Mouse (Mus musculus) heart, embryonic 13.5 days (tissue): Measurements from ENCODE around the gene Gm29094. TPM values are rescaled to one million over a fixed set of nuclear protein-coding genes. Genes with fewer than 3 reads are reported as not detected.
"Not testable (repeated sequence)": the region's sequence is repeated elsewhere in the genome, so short reads cannot be mapped to it uniquely, and the experiment has no call there.

Experiments used
- ATAC-seq: fragments of 200-750 bp; cut with Nextera tagmentation; 2 replicates; pipeline ENCODE4 v1.8.0; 2017; ENCODE audit warnings: moderate TSS enrichment; ENCODE audit not compliant: insufficient number of reproducible peaks, low FRiP score, low TSS enrichment; ENCODE audit errors: extremely low read depth
- H3K27ac ChIP-seq: fragments of 300-500 bp; sonication (generic); replicated peaks from 2 replicates; pipeline ENCODE4 v1.5.1; 2015; ENCODE audit warnings: moderate library complexity, mild to moderate bottlenecking, inconsistent platforms
- H3K27me3 ChIP-seq: fragments of 300-500 bp; sonication (generic); replicated peaks from 2 replicates; pipeline ENCODE4 v1.6.1; 2015; ENCODE audit warnings: mild to moderate bottlenecking, inconsistent platforms
- H3K36me3 ChIP-seq: fragments of 300-500 bp; sonication (generic); 2 replicates; pipeline ENCODE4 v1.6.1; 2015; ENCODE audit warnings: mild to moderate bottlenecking, inconsistent platforms
- H3K4me1 ChIP-seq: fragments of 300-500 bp; sonication (generic); 2 replicates; pipeline ENCODE4 v1.6.1; 2015; ENCODE audit warnings: inconsistent platforms
- H3K4me2 ChIP-seq: fragments of 300-500 bp; sonication (generic); 2 replicates; pipeline ENCODE4 v1.6.1; 2015; ENCODE audit warnings: inconsistent platforms, mild to moderate bottlenecking, moderate library complexity
- H3K4me3 ChIP-seq: fragments of 300-500 bp; sonication (generic); 2 replicates; pipeline ENCODE4 v1.5.1; 2015; ENCODE audit warnings: moderate library complexity, mild to moderate bottlenecking, inconsistent platforms
- H3K9ac ChIP-seq: fragments of 300-500 bp; sonication (generic); 2 replicates; pipeline ENCODE4 v1.6.1; 2015; ENCODE audit warnings: inconsistent platforms, mild to moderate bottlenecking, moderate library complexity
- H3K9me3 ChIP-seq: fragments of 300-500 bp; sonication (generic); 2 replicates; pipeline ENCODE4 v1.6.1; 2016; ENCODE audit warnings: inconsistent platforms
- WGBS: fragments of 180-500 bp; shearing (Covaris S2); methylation state at CpG from one replicate; pipeline ENCODE4 v1.1.7; 2015; ENCODE audit warnings: mixed read lengths; 5-methylcytosine and 5-hydroxymethylcytosine counted together
- polyA plus RNA-seq: library from polyadenylated mRNA; unstranded; fragments of >200 nt; fragmentation: Nextera tagmentation; extraction: Ambion mirVana; gene quantifications from 2 replicates; pipeline ENCODE4 v1.2.1, GENCODE M21; 2015

The Gm29094 gene
- polyA plus RNA-seq = 0.24 TPM in 1 of 2 replicates, not detected in the other

DNA sequence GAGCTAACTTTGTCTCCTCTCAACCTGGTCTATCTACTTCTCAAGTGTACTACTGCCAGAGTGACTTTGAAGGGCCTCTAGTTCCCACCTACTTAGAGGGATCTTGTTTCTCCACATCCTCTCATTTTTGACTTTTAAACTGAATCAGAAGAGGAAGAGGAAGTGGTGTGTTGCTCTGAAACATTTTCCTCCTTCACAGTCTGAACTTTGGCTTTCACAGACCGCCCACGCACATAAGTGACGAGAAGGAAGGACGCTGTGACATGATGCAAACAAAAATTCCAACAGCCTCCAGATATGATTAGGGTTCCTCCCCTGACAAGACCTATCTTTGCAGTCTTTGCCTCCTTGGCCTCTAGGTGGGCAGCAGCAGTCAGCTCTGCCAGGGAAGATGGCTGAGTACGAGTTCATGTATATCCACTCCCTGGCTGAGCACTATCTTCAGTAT, at the start of gene Gm29094, which contains the start of gene Bcl2a1b:
Gene Gm29094, plus strand, starts transcription at position 411 of the 448 bp plus-strand sequence.
Gene Bcl2a1b, plus strand, starts transcription at position 241 of the 448 bp plus-strand sequence.
- not testable (repeated sequence) for H3K9ac ChIP-seq, H3K4me2 ChIP-seq, H3K36me3 ChIP-seq, ATAC-seq, H3K4me3 ChIP-seq, H3K9me3 ChIP-seq, H3K4me1 ChIP-seq, H3K27me3 ChIP-seq, H3K27ac ChIP-seq
- 61% methylated on average over 5 of the region's 5 CpGs for WGBS

DNA sequence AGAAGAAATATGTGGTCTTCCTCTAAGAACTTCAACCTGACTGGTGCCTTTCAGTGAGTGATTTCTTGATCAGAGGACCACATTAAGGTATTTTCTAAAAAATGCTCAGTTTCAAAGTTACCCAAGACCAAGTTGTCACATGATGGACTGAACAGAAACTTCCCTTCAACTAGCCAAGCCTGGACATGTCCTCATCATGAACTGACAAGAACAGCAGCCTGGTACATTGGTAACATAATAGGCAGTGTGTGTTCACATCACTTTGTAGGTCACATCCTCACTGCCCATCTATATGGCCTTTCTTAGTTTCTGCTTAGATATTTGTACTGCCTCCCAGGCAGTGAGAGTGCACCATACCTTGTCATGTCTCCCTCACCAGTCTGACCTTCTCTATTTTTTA, 26.6 kb upstream of the Gm29094 start:
- H3K9me3 ChIP-seq, ATAC-seq, H3K4me2 ChIP-seq, H3K36me3 ChIP-seq, H3K27ac ChIP-seq, H3K27me3 ChIP-seq, H3K4me1 ChIP-seq, H3K9ac ChIP-seq, H3K4me3 ChIP-seq: not testable (repeated sequence)

DNA sequence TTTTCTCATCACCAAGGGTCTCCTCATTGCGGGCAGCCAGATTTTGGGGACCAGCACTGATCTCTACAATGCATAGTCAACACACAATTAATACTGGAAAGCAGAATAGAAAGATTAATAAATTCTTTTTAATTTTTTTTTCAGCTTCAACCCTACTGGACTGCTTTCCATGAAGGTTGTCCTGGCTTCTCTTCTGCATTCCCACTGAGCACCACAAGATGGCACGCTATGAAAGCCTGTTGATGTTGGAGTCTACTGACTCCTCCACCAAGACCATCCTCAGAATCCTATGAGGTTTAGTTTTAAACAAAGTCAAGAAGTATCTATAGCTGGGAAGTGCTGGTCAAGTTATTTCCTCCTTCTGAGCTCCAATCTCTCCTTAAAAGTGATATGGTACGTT, 20.3 kb upstream of the Gm29094 start:
- WGBS = 21% methylated on average over 2 of the region's 3 CpGs
- H3K4me2 ChIP-seq, H3K9me3 ChIP-seq, H3K4me3 ChIP-seq, H3K4me1 ChIP-seq, ATAC-seq, H3K9ac ChIP-seq, H3K27ac ChIP-seq, H3K36me3 ChIP-seq, H3K27me3 ChIP-seq: not testable (repeated sequence)

DNA sequence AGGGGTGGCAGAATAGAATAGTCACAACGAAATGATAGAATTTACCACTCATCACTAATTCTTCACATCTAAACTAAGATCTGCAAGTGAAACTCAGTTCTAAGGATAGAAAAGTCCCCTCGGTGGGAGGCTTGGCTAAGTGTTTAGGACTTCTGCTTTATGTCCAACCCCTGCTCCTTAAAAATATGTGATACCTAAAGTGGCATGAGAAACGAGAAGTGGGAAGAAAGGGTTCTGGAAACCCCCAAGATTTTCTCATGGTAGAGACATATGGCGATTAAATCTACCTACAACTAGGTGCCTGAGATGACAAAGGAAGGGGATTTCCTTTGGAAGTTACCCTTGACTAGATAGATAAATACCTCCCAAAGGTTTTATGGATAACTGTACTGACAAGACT, 19.7 kb upstream of the Gm29094 start:
- H3K4me1 ChIP-seq = not testable (repeated sequence)

DNA sequence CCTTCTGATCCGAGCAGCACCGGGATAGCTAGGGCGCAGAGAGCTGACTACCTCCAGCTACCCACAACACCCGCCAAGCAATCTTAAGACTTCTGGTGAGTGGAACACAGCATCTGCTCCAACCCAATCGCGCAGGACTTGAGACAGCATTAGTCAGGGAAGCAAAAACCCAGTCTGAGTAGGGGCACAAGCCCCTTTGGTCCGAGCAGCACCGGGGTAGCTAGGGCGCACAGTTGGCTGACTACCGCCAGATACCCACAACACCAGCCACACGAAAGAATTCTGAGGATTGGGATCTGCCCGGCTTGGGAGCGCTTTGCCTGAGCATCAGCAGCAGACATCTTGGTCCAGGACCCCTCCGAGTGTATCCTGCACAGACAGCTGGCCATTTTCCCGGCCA, 12.2 kb upstream of the Gm29094 start:
- H3K4me3 ChIP-seq, H3K27ac ChIP-seq, H3K4me2 ChIP-seq, H3K4me1 ChIP-seq, H3K9ac ChIP-seq, ATAC-seq, H3K9me3 ChIP-seq, H3K27me3 ChIP-seq, H3K36me3 ChIP-seq: not testable (repeated sequence)
- 60% methylated on average over 15 of the region's 15 CpGs for WGBS

More for the DNA sequence above, 19.7 kb upstream of the Gm29094 start:
- not testable (repeated sequence) for H3K4me2 ChIP-seq, H3K4me3 ChIP-seq, H3K27ac ChIP-seq, H3K9me3 ChIP-seq, ATAC-seq, H3K27me3 ChIP-seq, H3K9ac ChIP-seq, H3K36me3 ChIP-seq
- WGBS = 60% methylated on average over 4 of the region's 4 CpGs

DNA sequence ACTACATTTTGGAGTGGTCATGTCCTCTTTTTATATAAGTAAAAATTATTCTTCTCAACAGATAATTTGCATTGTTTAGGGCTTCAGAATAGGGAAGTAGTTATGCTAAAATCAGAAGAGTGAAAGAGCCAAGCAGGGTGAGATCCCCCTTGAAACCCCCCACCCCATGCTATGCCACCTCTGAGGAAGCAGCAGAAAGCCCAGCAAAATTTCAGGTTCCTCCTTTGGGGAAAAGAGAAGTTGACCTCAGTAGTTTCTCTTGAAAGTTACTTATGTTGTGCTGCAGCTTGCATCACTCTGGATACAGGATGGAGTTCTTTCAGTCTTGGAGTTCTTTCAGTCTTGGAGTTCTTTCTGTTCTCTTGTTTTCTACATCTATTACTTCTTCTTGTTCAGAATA, 3.7 kb upstream of the Gm29094 start:
- not testable (repeated sequence) for H3K9ac ChIP-seq, H3K27me3 ChIP-seq, H3K4me2 ChIP-seq, ATAC-seq, H3K4me1 ChIP-seq, H3K4me3 ChIP-seq, H3K36me3 ChIP-seq, H3K27ac ChIP-seq, H3K9me3 ChIP-seq

DNA sequence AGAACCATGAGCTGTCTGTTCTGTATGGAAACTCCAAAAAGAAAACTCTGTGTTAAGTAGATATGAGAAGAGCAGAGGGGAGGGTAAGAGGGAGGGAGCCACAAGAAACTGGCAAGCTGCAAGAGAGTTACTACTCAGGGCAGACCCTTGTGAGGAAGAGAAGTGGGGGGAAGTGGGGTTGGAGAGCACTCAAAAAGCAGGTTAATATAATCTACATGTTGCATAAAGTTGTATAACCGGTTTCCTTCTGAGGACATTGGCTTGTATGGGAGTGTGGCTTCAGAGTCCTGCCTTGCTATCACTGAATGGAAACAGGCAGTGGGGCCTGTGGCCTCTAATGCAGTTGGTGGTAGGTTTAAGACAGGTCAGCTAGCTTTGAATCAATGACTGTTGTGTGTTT, 1.7 kb upstream of the Gm29094 start:
- 67% methylated on average over 1 of the region's 1 CpGs for WGBS
- not testable (repeated sequence) for ATAC-seq

DNA sequence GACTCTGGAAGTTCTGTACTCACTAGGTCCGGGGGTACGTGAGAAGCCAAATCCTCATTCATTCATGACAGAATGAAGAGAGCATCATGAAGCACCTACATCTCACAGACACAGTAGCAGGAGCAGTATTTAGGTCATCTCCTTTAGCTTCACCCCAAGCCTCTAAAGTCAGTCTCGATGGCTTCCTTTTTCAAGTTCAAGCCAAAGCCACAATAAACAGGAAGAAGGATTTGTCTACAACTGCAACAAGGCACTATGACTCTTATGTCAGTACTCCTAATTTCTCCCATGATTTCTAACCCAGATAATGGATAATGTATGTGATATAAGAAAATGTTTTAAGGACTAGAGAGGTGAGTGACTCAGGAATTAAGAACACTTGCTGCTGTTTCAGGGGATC, 830 bp upstream of the Gm29094 start:
- not testable (repeated sequence) for H3K27me3 ChIP-seq, H3K4me3 ChIP-seq, H3K4me2 ChIP-seq, H3K9ac ChIP-seq, H3K27ac ChIP-seq, H3K36me3 ChIP-seq, H3K4me1 ChIP-seq, ATAC-seq, H3K9me3 ChIP-seq
- 76% methylated on average over 3 of the region's 3 CpGs for WGBS

More for the DNA sequence above, 1.7 kb upstream of the Gm29094 start:
- H3K4me3 ChIP-seq, H3K9me3 ChIP-seq, H3K4me1 ChIP-seq, H3K9ac ChIP-seq, H3K4me2 ChIP-seq, H3K27ac ChIP-seq, H3K27me3 ChIP-seq, H3K36me3 ChIP-seq: not testable (repeated sequence)

DNA sequence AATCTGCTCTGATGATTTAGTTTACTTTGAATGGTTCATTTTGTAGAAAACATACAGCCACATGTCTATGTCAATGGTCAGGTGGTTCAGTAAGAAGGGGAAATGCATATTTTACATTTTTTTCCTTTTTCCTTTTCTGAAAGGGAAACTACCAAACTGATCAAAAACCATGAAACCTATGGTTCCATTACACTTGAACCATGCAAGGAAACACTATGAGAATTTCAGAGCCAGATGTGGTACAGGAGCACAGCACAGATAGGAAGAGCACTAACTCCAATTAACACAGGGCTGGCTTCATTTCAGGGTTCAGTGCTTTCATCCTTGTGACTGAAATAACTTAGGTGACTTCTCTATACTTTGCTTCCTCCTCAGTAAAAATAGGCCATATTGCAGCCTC, 3.1 kb downstream of the Gm29094 start:
- not testable (repeated sequence) for H3K9me3 ChIP-seq, H3K27ac ChIP-seq, H3K4me2 ChIP-seq, ATAC-seq, H3K9ac ChIP-seq, H3K4me3 ChIP-seq, H3K4me1 ChIP-seq, H3K36me3 ChIP-seq, H3K27me3 ChIP-seq

DNA sequence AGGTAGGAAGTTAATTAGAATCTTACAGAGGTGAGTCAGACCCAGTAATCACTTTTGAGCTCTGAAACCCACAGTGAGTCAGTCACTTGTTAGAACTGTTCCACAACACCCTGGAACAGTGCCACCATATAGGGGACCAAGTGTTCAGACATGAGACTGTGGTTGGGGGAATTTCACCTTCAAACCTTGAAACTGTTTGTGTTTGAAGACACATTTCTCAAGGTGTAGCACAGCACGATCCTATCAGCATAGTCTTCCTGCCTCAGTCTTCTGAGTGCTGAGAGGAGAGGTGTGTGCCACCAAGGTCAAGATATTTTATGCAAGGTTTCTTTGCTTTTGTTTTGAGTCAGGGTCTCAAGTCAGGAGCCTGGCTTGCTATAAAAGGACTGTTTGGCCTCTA, 9.8 kb downstream of the Gm29094 start:
- not testable (repeated sequence) for ATAC-seq, H3K9me3 ChIP-seq, H3K4me3 ChIP-seq, H3K4me2 ChIP-seq, H3K27me3 ChIP-seq, H3K36me3 ChIP-seq, H3K4me1 ChIP-seq, H3K27ac ChIP-seq, H3K9ac ChIP-seq
- WGBS = 47% methylated on average over 1 of the region's 1 CpGs

DNA sequence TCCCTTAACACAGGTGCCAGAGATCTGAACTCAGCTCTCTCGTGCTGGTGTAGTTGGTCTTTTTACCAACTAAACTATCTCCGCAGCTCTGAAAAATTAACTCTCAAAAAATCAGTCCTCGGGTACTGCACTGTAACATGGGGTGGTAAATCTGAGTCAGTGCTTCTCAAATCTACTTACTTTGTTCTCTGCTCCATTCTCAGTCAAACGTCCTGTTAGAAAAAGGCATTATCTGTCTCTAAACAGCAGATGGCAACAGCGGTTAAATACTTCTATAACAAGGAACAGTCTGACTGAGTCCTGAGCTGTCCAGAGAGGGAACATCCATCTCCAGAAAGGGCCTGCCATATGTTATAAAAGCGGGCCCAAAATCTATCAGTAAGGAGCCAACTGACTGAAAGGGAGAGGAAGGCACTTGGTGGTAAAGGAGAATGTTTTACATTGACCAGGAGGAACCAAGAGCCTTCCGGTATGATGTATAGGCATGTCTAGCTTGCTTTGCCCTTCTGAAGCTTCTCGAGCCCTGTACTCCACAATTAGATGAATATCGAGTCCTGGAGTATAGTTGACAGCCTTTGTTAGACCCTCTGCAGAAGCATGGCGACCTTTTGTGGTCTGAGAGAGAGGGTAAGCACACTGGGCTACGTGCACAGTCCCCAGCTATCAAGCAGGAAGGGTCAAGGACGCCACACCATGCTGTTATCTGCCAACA, 11.3 kb downstream of the Gm29094 start, which contains the start of gene Mthfs:
Gene Mthfs, plus strand, starts transcription at position 324 of the 712 bp plus-strand sequence.
- H3K4me2 ChIP-seq = peak within 1 kb of the TSS; percentile 64
- H3K27ac ChIP-seq = peak within 1 kb of the TSS; percentile 76
- H3K9me3 ChIP-seq, H3K27me3 ChIP-seq, H3K36me3 ChIP-seq, H3K4me1 ChIP-seq: not testable (repeated sequence)
- H3K4me3 ChIP-seq = peak within 1 kb of the TSS; percentile 45
- H3K9ac ChIP-seq = peak within 1 kb of the TSS; percentile 61
- WGBS = 23% methylated on average over 9 of the region's 12 CpGs
- ATAC-seq = 0 out of 2 replicates have a peak, but pooled peaks have one; percentile 16
